Mouse (Mus musculus) layer of hippocampus, postnatal 25 days (tissue): Measurements from ENCODE around the gene Sftpa1. TPM values are rescaled to one million over a fixed set of nuclear protein-coding genes. Genes with fewer than 3 reads are reported as not detected.

ENCODE experiments used
- DNase-seq, 2 experiments: peaks; one replicate each; pipeline ENCODE4 v3.0.0; 2022; ENCODE audit warnings: mixed read lengths in 2 of 2, low spot score in 1 of 2; ENCODE audit errors: extremely low spot score in 1 of 2
- total RNA-seq, 2 experiments: library from RNA; stranded (reverse); gene quantifications; 2 replicates each; pipeline ENCODE4 v1.2.3; 2021

Gene Sftpa1
- not detected for total RNA-seq

GRCm38 (mm10) chr14:41131540-41131939 is at the start of gene Sftpa1:
TSS of gene Sftpa1 (plus strand) at chr14:41131782.
- no peak for DNase-seq

DNA sequence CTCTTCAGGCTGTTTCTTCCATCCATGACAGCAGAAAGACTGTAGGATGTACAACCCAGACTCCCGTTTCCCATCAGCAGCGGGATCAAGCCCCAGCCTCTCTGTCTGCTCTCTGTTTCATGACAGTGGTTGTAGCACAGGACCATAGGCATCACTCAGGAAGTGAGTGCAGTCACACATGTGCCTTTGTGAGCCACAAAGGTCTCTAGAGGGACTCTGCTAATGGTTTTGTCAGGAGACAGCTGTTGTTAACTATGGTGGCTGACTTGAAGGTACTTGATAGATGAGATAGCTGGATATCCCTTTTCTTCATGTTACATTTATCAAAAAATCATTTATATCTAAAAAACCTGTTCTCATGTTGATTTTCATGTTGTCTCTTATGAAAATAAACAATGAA is 49.2 kb upstream of the Sftpa1 start:
- no peak for DNase-seq

GRCm38 (mm10) chr14:41087509-41087908 is 44.1 kb upstream of the Sftpa1 start:
- DNase-seq, result no peak

- DNase-seq, result no peak
Observed at GRCm38 (mm10) chr14:41090777-41091176, 40.8 kb upstream of the Sftpa1 start.

- no peak for DNase-seq
Observed at GRCm38 (mm10) chr14:41094114-41094513, 37.5 kb upstream of the Sftpa1 start.

DNA sequence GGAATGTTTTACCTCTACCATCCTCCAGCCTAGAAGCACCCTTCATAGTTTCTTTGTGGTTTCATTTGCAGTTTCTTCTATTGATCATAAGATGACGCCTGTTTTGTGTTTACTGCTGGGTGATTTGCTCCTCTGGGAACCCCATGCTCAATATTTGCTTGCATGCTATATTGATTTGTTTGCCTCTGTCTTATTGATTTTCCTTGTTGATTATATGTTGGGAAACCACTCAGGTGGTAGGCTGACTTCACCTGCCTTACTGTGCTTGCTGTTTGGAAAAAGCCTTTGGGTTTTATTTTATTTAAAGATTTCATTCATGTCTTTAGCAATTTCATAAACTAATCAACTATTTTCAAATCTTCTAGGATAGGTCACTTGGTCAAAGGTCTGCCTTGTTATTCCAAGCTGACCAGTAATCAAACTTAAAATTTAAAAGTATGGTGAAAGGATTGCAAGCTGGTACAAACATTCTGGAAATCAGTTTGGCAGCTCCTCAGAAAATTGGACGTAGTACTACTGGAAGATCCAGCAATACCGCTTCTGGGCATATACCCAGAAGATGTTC is 35.2 kb upstream of the Sftpa1 start:
- DNase-seq, result no peak

GRCm38 (mm10) chr14:41098726-41099125 is 32.9 kb upstream of the Sftpa1 start:
- no peak for DNase-seq

DNA sequence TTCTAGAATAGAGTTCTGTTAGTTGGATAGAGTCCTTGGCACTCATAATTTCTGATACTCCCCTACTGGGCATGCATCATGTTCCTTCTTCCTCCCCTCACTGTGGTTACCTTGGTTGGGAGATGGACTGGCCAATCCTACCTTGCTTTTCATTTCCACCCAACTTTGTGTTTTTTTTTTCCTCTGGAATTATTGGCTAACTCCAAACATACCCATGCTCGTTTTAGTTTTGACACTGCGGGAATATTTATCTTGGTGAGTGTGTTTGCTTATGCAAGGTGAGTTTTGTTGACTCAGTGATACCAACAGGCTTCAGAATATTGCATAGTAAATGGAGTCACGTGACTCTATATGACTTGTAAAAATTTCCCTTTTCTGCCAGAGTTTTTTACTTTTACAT is 30.9 kb upstream of the Sftpa1 start:
- DNase-seq, result no peak

- DNase-seq, result no peak
Observed at GRCm38 (mm10) chr14:41101242-41101641, 30.3 kb upstream of the Sftpa1 start.

GRCm38 (mm10) chr14:41102269-41102668 is 29.3 kb upstream of the Sftpa1 start:
- DNase-seq, result no peak

- DNase-seq, result no peak
Observed at GRCm38 (mm10) chr14:41104853-41105444, 26.6 kb upstream of the Sftpa1 start, which contains the start of gene Mat1a. TSS of gene Mat1a (plus strand) at chr14:41105035.

GRCm38 (mm10) chr14:41111031-41111668 is 20.4 kb upstream of the Sftpa1 start:
- no peak for DNase-seq

- DNase-seq, result no peak
Observed at GRCm38 (mm10) chr14:41112944-41113343, 18.6 kb upstream of the Sftpa1 start.

DNA sequence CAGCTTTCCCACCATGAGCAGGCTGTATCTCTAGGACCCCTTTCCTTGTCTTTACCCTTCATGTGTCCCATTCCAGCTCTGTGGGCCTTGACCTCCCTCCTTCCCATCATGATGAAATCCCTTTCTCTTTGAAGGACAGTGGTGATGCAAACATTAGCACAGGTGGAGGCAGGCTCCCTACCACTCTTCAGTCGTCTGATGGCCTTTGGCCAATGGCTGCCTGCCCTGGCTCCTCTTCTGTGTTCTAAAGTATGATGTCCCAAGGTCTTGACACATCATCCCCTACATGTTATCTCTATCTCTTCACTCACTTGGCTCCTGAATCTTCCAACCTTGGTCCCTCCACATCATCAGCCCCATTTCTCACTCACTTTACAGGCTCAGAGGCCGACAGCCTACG is 15.3 kb upstream of the Sftpa1 start:
- DNase-seq, result no peak

GRCm38 (mm10) chr14:41124683-41125082 is 6.9 kb upstream of the Sftpa1 start:
- DNase-seq, result no peak

DNA sequence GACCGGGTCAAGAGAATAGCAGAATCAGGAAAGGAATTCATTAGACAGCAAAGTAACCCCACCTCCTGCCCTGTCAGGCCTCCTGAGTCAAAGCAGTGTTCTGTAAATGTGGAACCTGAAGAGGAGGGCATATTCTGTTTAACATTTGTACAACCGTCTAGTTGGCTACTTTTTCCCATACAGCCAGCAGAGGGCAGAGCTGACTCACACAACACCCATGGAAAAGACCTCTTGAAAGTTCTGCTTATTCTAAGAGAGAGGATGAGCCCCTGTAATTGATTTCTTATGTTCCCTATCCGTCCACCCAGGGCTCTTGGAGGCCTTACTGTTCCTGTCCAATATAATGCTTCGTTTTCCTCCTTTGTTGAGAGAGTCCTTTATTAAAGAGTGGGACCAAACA is 3.6 kb upstream of the Sftpa1 start:
- DNase-seq, result peak in 1 of 2 experiments; percentile 47

DNA sequence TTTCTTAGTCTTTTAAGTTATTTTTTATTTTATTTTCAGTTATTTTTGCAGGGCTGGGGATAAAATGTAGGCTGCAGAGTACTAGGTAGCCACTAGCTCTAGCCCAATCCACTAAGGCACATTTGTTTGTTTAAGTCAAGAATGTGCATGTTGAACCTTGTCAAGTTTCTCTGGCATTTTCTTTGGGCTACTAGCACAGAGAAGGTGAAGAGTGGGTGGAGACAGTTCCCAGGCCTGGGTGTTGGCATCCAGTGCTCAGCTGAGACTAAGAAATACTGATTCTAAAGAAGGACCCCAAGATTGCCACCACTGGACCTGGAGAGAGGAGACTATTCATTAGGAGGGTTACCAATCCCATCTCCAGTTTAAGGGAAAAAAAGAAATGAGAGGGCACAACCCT is 5.4 kb downstream of the Sftpa1 start:
- DNase-seq, result no peak

- DNase-seq, result no peak
Observed at GRCm38 (mm10) chr14:41140686-41141085, 9.1 kb downstream of the Sftpa1 start.

GRCm38 (mm10) chr14:41146035-41146434 is 14.5 kb downstream of the Sftpa1 start:
- no peak for DNase-seq

- no peak for DNase-seq
Observed at GRCm38 (mm10) chr14:41146922-41147321, 15.3 kb downstream of the Sftpa1 start.

DNA sequence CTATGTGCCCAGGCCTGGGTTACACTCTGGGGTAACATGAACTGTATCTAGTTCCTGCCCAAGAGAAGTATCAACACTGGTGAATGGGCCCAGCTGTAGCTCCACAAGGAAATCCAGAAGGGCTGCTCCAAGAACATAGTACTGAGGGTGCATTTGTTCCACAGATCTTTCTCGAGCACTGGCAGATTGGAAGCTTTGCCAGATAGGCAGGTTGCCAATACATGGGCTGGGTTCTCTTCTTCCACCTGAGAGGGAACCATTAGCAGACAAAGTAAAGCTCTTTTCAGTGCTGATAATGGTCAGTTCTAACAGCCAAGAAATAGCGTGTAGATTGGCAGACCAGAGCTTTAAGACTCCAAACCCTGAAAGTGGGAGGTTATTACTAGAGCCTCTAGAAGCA is 15.8 kb downstream of the Sftpa1 start:
- DNase-seq, result no peak
